Mouse (Mus musculus) gastrocnemius, adult 2 months (tissue): ENCODE results near the gene Nvl. TPM values are rescaled to one million over a fixed set of nuclear protein-coding genes. Genes with fewer than 3 reads are reported as not detected.

ENCODE experiments used
- DNase-seq: peaks from one replicate; pipeline ENCODE4 v3.0.0; 2022
- H3K27ac ChIP-seq: fragments of 200-600 bp; 2 replicates; pipeline ENCODE4 v1.8.1; 2022; ENCODE audit warnings: mild to moderate bottlenecking
- H3K4me3 ChIP-seq: fragments of 200-600 bp; 2 replicates; pipeline ENCODE4 v1.8.1; 2022; ENCODE audit warnings: mild to moderate bottlenecking, moderate library complexity
- CTCF ChIP-seq: fragments of 200-600 bp; IDR thresholded peaks from 2 replicates; pipeline ENCODE4 v1.8.1; 2022; ENCODE audit warnings: antibody characterized with exemption, mild to moderate bottlenecking, moderate library complexity
- intact Hi-C: fragments of 180-260 bp; cut with DNase I; formaldehyde crosslinking; loops from one replicate; pipeline ENCODE4 v1.15.1; 2025
- total RNA-seq, 2 experiments: library from RNA; stranded (reverse); gene quantifications; 2 replicates each; pipeline ENCODE4 v1.2.3; 2021

Gene Nvl
- total RNA-seq, 2 experiments from 2014 or later: 8.3 to 9.5 TPM

GRCm38 (mm10) chr1:181143609-181143949 is 425 bp downstream of the Nvl start:
- DNase-seq: no peak
- intact Hi-C loops: no loop called here
- Histone ChIP-seq H3K4me3 (peak overlapping the region; percentile 84), H3K27ac (peak overlapping the region; percentile 92)
- no peak for TF ChIP-seq CTCF

GRCm38 (mm10) chr1:181138730-181139129 is 5.3 kb downstream of the Nvl start:
- no peak for TF ChIP-seq CTCF
- Histone ChIP-seq H3K27ac (no peak overlapping the region), H3K4me3 (no peak overlapping the region)
- intact Hi-C loops: no loop called here
- no peak for DNase-seq

GRCm38 (mm10) chr1:181131915-181132314 is 12.1 kb downstream of the Nvl start:
- no peak for DNase-seq
- H3K4me3 ChIP-seq: no peak overlapping the region
- no peak for TF ChIP-seq CTCF
- H3K27ac ChIP-seq: no peak overlapping the region
- intact Hi-C loops: loop anchor here (5.0 kb wide), 1 partner anchor 35 kb away; no protein-coding TSS in a partner anchor

GRCm38 (mm10) chr1:181126766-181127165 is 17.2 kb downstream of the Nvl start:
- H3K27ac ChIP-seq: no peak overlapping the region
- intact Hi-C loops: no loop called here
- no peak for DNase-seq
- no peak for TF ChIP-seq CTCF
- no peak overlapping the region for H3K4me3 ChIP-seq

GRCm38 (mm10) chr1:181125916-181126315 is 18.1 kb downstream of the Nvl start:
- H3K27ac ChIP-seq: no peak overlapping the region
- TF ChIP-seq CTCF: no peak
- no peak for DNase-seq
- intact Hi-C loops: no loop called here
- H3K4me3 ChIP-seq: no peak overlapping the region

- no peak for DNase-seq
- no peak overlapping the region for H3K27ac ChIP-seq
- TF ChIP-seq CTCF: no peak
- intact Hi-C loops: no loop called here
- no peak overlapping the region for H3K4me3 ChIP-seq
These were observed 19.9 kb downstream of the Nvl start for GRCm38 (mm10) chr1:181124145-181124544.

- intact Hi-C loops: no loop called here
- no peak overlapping the region for H3K27ac ChIP-seq
- DNase-seq: no peak
- TF ChIP-seq CTCF: no peak
- H3K4me3 ChIP-seq: no peak overlapping the region
These were observed 26.9 kb downstream of the Nvl start for GRCm38 (mm10) chr1:181117112-181117511.

GRCm38 (mm10) chr1:181090048-181090447 is 54.0 kb downstream of the Nvl start:
- Histone ChIP-seq H3K4me3 (no peak overlapping the region), H3K27ac (no peak overlapping the region)
- TF ChIP-seq CTCF: no peak
- intact Hi-C loops: no loop called here
- no peak for DNase-seq

- no peak for DNase-seq
- TF ChIP-seq CTCF: no peak
- intact Hi-C loops: no loop called here
- H3K27ac ChIP-seq: no peak overlapping the region
- H3K4me3 ChIP-seq: no peak overlapping the region
These were observed 60.0 kb downstream of the Nvl start for GRCm38 (mm10) chr1:181084021-181084420.

- no peak overlapping the region for H3K27ac ChIP-seq
- TF ChIP-seq CTCF: peak; percentile 9; the same call in 1 of the 2 replicates
- H3K4me3 ChIP-seq: no peak overlapping the region
- DNase-seq: no peak
- intact Hi-C loops: no loop called here
These were observed 70.9 kb downstream of the Nvl start for GRCm38 (mm10) chr1:181073075-181073474.

- intact Hi-C loops: no loop called here
- DNase-seq: no peak
- Histone ChIP-seq H3K27ac (no peak overlapping the region), H3K4me3 (no peak overlapping the region)
- no peak for TF ChIP-seq CTCF
These were observed 74.3 kb downstream of the Nvl start for GRCm38 (mm10) chr1:181069671-181070070.

- intact Hi-C loops: no loop called here
These were observed 75.7 kb downstream of the Nvl start for GRCm38 (mm10) chr1:181068344-181068743.

GRCm38 (mm10) chr1:181064648-181065047 is 79.4 kb downstream of the Nvl start:
- Histone ChIP-seq H3K4me3 (no peak overlapping the region), H3K27ac (no peak overlapping the region)
- no peak for TF ChIP-seq CTCF
- no peak for DNase-seq
- intact Hi-C loops: no loop called here

More at GRCm38 (mm10) chr1:181068344-181068743, 75.7 kb downstream of the Nvl start:
- no peak for DNase-seq
- TF ChIP-seq CTCF: no peak
- Histone ChIP-seq H3K4me3 (no peak overlapping the region), H3K27ac (no peak overlapping the region)

- intact Hi-C loops: no loop called here
- no peak for DNase-seq
- no peak overlapping the region for H3K4me3 ChIP-seq
These were observed 80.0 kb downstream of the Nvl start for GRCm38 (mm10) chr1:181063991-181064390.

More at GRCm38 (mm10) chr1:181063991-181064390, 80.0 kb downstream of the Nvl start:
- TF ChIP-seq CTCF: no peak
- H3K27ac ChIP-seq: no peak overlapping the region
